ENCODE assay signal across 27 mouse cellular contexts in the genomic region with DNA sequence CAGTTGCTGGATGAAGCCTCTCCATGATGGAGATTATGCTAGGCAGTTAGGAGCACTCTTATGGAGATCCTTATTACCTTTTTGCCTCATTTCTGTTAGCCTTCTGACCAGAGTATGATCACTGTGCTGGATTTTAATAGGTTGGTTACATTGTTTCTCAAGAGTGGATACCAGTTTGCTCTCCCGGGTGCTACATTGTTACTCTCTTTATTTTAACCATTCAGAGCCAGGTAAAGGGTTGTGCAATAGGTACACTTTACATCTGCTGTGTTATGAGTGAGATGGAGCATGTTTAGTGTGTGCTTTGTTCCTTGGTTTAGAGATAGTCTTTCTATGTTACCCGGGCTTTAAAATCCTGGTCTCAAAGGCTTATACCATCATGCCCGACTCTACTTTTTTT.
"Had no signal": no experiment of that assay in that cellular context is flagged by ENCODE, and none has a peak within 500 bp of the region (broad histone marks: within the 10 kb centered on the region; RNA-seq: fewer than 3 reads in every experiment).

No protein-coding gene starts in this region.

- H3K27me3 ChIP-seq: embryonic facial prominence, embryonic 12.5 days; embryonic facial prominence, embryonic 13.5 days; embryonic facial prominence, embryonic 15.5 days; forebrain, embryonic 12.5 days; forebrain, embryonic 13.5 days; forebrain, embryonic 15.5 days had no signal

- H3K4me1 ChIP-seq: embryonic facial prominence, embryonic 10.5 days; embryonic facial prominence, embryonic 12.5 days; embryonic facial prominence, embryonic 13.5 days; forebrain, embryonic 10.5 days; forebrain, embryonic 12.5 days; forebrain, embryonic 13.5 days; forebrain, embryonic 15.5 days had no signal

- H3K9me3 ChIP-seq: embryonic facial prominence, embryonic 10.5 days; embryonic facial prominence, embryonic 12.5 days; embryonic facial prominence, embryonic 13.5 days; embryonic facial prominence, embryonic 15.5 days; forebrain, embryonic 10.5 days; forebrain, embryonic 12.5 days; forebrain, embryonic 13.5 days; forebrain, embryonic 15.5 days had no signal

- DNase-seq: cerebellum, adult 2 months; cerebellum, adult 8-10 months; cerebellum, adult 9-10 months; cerebellum, adult 9-11 months; cerebellum, postnatal 10 days; cerebellum, postnatal 14 days; cerebellum, postnatal 25 days; cerebellum, postnatal 36 days; embryo, embryonic 11 days; forebrain, postnatal 0 days; gastrocnemius, adult 2 months; gastrocnemius, postnatal 10 days; gastrocnemius, postnatal 14 days; gastrocnemius, postnatal 25 days; gastrocnemius, postnatal 36 days; heart, adult 18-20 months had no signal

- ATAC-seq: forebrain, embryonic 13.5 days; forebrain, embryonic 14.5 days; forebrain, embryonic 15.5 days; forebrain, embryonic 16.5 days; forebrain, postnatal 0 days had no signal

- H3K4me2 ChIP-seq: embryonic facial prominence, embryonic 12.5 days; embryonic facial prominence, embryonic 13.5 days; embryonic facial prominence, embryonic 15.5 days; forebrain, embryonic 12.5 days; forebrain, embryonic 13.5 days; forebrain, embryonic 15.5 days had no signal

- H3K27ac ChIP-seq: embryonic facial prominence, embryonic 10.5 days; embryonic facial prominence, embryonic 12.5 days; embryonic facial prominence, embryonic 13.5 days; embryonic facial prominence, embryonic 15.5 days; forebrain, embryonic 10.5 days; forebrain, embryonic 12.5 days; forebrain, embryonic 13.5 days; forebrain, embryonic 15.5 days; gastrocnemius, adult 2 months had no signal

- H3K4me3 ChIP-seq: embryonic facial prominence, embryonic 10.5 days; embryonic facial prominence, embryonic 12.5 days; embryonic facial prominence, embryonic 13.5 days; embryonic facial prominence, embryonic 15.5 days; erythroblast, embryonic 14.5 days; forebrain, embryonic 10.5 days; forebrain, embryonic 12.5 days; forebrain, embryonic 13.5 days; forebrain, embryonic 15.5 days; gastrocnemius, adult 2 months had no signal

- H3K9ac ChIP-seq: embryonic facial prominence, embryonic 12.5 days; embryonic facial prominence, embryonic 13.5 days; embryonic facial prominence, embryonic 15.5 days; forebrain, embryonic 12.5 days; forebrain, embryonic 13.5 days; forebrain, embryonic 15.5 days; forebrain, postnatal 0 days had no signal
